Mouse (Mus musculus) kidney, adult 2 months (tissue): ENCODE results near the gene Dck.

ENCODE experiments used
- CTCF ChIP-seq: fragments of 200-500 bp; conservative IDR thresholded peaks from 2 replicates; pipeline ENCODE4 v1.5.1; 2011; ENCODE audit warnings: low read depth, mild to moderate bottlenecking, control low read depth, low read length, moderate library complexity, mixed read lengths; ENCODE audit not compliant: insufficient read depth, insufficient read length
- POLR2A ChIP-seq: fragments of 200-500 bp; IDR thresholded peaks from one replicate; pipeline ENCODE4 v1.6.1; 2011; ENCODE audit warnings: low read depth, low read length, control low read depth

GRCm38 (mm10) chr5:88727593-88728144 is 37.1 kb upstream of the Dck start:
- TF ChIP-seq CTCF = no peak
- TF ChIP-seq POLR2A = no peak
